Mouse (Mus musculus) splenic B cell, adult 2 months (primary cell): Measurements from ENCODE around the gene A3galt2.

ENCODE experiments used
- DNase-seq: peaks from one replicate; pipeline ENCODE4 v3.0.0-alpha.2; 2011; ENCODE audit warnings: low read depth, low spot score
- H3K27me3 ChIP-seq: 2 replicates; pipeline ENCODE4 v1.6.1; 2012; ENCODE audit warnings: mild to moderate bottlenecking, low read length, moderate library complexity, mixed read lengths; ENCODE audit not compliant: control insufficient read depth, poor library complexity, insufficient read depth, severe bottlenecking
- H3K36me3 ChIP-seq: 2 replicates; pipeline ENCODE4 v1.6.1; 2012; ENCODE audit warnings: mild to moderate bottlenecking, low read length, moderate library complexity, mixed read lengths; ENCODE audit not compliant: control insufficient read depth, poor library complexity, insufficient read depth, severe bottlenecking

A3galt2 gene

GRCm38 (mm10) chr4:128806043-128806826 is 51.1 kb downstream of the A3galt2 start, which contains the start of gene Zfp362:
Zfp362 (minus strand) TSS chr4:128806045.
- peak; percentile 64 for DNase-seq
- H3K27me3 ChIP-seq: no peaks in the 10 kb centered on the region

GRCm38 (mm10) chr4:128806827-128807179 is 51.6 kb downstream of the A3galt2 start:
- DNase-seq: peak; percentile 62
- Histone ChIP-seq H3K27me3 (no peaks in the 10 kb centered on the region), H3K36me3 (no peaks in the 10 kb centered on the region)

More at GRCm38 (mm10) chr4:128806043-128806826, 51.1 kb downstream of the A3galt2 start, which contains the start of gene Zfp362:
- no peaks in the 10 kb centered on the region for H3K36me3 ChIP-seq

DNA sequence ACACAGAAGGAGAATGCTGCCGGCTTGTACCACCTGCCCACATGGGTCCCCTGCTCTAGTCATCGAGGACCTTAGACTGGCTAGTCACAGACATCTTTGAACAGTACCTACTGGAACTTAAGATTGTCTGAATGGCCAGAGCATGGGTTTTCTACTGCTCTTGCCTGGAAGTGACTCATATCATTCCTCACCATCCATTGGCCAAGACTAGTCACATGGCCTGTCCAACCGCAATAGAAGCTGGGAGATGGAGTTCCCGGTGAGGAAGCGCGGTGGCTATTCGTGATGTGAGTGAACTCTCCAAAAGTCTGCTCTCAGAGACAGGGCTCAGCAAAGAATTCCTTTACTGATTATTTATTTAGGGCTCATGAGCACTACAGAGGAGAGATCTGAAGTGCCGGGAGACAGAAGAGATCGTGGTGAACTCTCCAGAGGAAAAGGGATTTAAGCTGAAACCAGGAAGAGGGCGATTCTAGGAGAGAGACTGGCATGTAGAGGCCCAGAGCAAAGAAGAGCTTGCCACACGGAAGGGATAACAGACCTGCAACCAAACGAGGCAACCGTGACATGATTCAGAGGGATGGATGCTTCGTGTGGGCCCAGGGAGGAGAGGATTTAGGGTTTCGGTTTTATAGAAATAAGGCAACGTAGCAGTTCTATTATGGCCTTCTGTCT is 56.4 kb downstream of the A3galt2 start:
- Histone ChIP-seq H3K36me3 (no peaks in the 10 kb centered on the region), H3K27me3 (no peaks in the 10 kb centered on the region)
- DNase-seq: peak; percentile 84

- Histone ChIP-seq H3K27me3 (no peaks in the 10 kb centered on the region), H3K36me3 (no peaks in the 10 kb centered on the region)
- no peak for DNase-seq
Measured at GRCm38 (mm10) chr4:128817011-128817410, 61.8 kb downstream of the A3galt2 start.
